Mouse (Mus musculus) intestine, embryonic 15.5 days (tissue): ENCODE data around the gene Plekhm2. TPM values are rescaled to one million over a fixed set of nuclear protein-coding genes. Genes with fewer than 3 reads are reported as not detected.
A peak's percentile ranks its signal among the peaks of the same experiment; 100 is the strongest.

ENCODE experiments used
- ATAC-seq: fragments of 200-750 bp; cut with Nextera tagmentation; 2 replicates; pipeline ENCODE4 v1.8.0; 2017; ENCODE audit warnings: moderate TSS enrichment, moderate library complexity
- H3K27ac ChIP-seq: fragments of 300-500 bp; sonication (generic); 2 replicates; pipeline ENCODE4 v1.5.1; 2015; ENCODE audit warnings: mild to moderate bottlenecking, inconsistent platforms
- H3K27me3 ChIP-seq: fragments of 300-500 bp; sonication (generic); replicated peaks from 2 replicates; pipeline ENCODE4 v1.6.1; 2015; ENCODE audit warnings: inconsistent platforms
- H3K36me3 ChIP-seq: fragments of 300-500 bp; sonication (generic); 2 replicates; pipeline ENCODE4 v1.6.1; 2015; ENCODE audit warnings: inconsistent platforms
- H3K4me1 ChIP-seq: fragments of 300-500 bp; sonication (generic); replicated peaks from 2 replicates; pipeline ENCODE4 v1.6.1; 2015; ENCODE audit warnings: inconsistent platforms
- H3K4me2 ChIP-seq: fragments of 300-500 bp; sonication (generic); replicated peaks from 2 replicates; pipeline ENCODE4 v1.6.1; 2015; ENCODE audit warnings: mild to moderate bottlenecking, inconsistent platforms
- H3K4me3 ChIP-seq: fragments of 300-500 bp; sonication (generic); replicated peaks from 2 replicates; pipeline ENCODE4 v1.5.1; 2015; ENCODE audit warnings: inconsistent platforms
- H3K9ac ChIP-seq: fragments of 300-500 bp; sonication (generic); 2 replicates; pipeline ENCODE4 v1.6.1; 2015; ENCODE audit warnings: inconsistent platforms
- H3K9me3 ChIP-seq: fragments of 300-500 bp; sonication (generic); 2 replicates; pipeline ENCODE4 v1.6.1; 2016; ENCODE audit warnings: inconsistent platforms
- WGBS: fragments of 180-500 bp; shearing (Covaris S2); methylation state at CpG from one replicate; pipeline ENCODE4 v1.1.7; 2015; 5-methylcytosine and 5-hydroxymethylcytosine counted together
- polyA plus RNA-seq: library from polyadenylated mRNA; unstranded; fragments of >200 nt; fragmentation: Nextera tagmentation; extraction: Ambion mirVana; gene quantifications from 2 replicates; pipeline ENCODE4 v1.2.1, GENCODE M21; 2015

Plekhm2 gene
- polyA plus RNA-seq, 1 experiment from 2014 or later: 3.9 TPM

- Histone ChIP-seq H3K27ac (peak overlapping the region; percentile 91), H3K4me3 (peak overlapping the region; percentile 74), H3K27me3 (no peaks in the 10 kb centered on the region), H3K9me3 (no peaks in the 10 kb centered on the region), H3K4me1 (peaks cover 44% of the 10 kb centered on the region), H3K4me2 (peak overlapping the region; percentile 90), H3K9ac (peak overlapping the region; percentile 84), H3K36me3 (peaks cover 7% of the 10 kb centered on the region)
- WGBS: under 1% methylated on average over 43 of the region's 57 CpGs
- ATAC-seq: peak; percentile 29
These were observed 65.2 kb downstream of the Plekhm2 start for GRCm38 (mm10) chr4:141599251-141600141.

GRCm38 (mm10) chr4:141598894-141599250 lies 65.8 kb downstream of the Plekhm2 start:
- Histone ChIP-seq H3K9ac (peak overlapping the region; percentile 84), H3K36me3 (peaks cover 12% of the 10 kb centered on the region), H3K4me1 (peaks cover 38% of the 10 kb centered on the region), H3K4me2 (peak overlapping the region; percentile 90), H3K27ac (peak overlapping the region; percentile 91), H3K9me3 (no peaks in the 10 kb centered on the region), H3K4me3 (peak overlapping the region; percentile 74), H3K27me3 (no peaks in the 10 kb centered on the region)
- under 1% methylated on average over 9 of the region's 9 CpGs for WGBS
- ATAC-seq: no peak

- WGBS: 3% methylated on average over 19 of the region's 19 CpGs
- Histone ChIP-seq H3K27me3 (no peaks in the 10 kb centered on the region), H3K9me3 (no peaks in the 10 kb centered on the region), H3K9ac (peak overlapping the region; percentile 84), H3K4me3 (peak overlapping the region; percentile 74), H3K27ac (peak overlapping the region; percentile 91), H3K36me3 (peaks cover 12% of the 10 kb centered on the region), H3K4me2 (peak overlapping the region; percentile 90), H3K4me1 (peaks cover 36% of the 10 kb centered on the region)
- peak; percentile 57 for ATAC-seq
These were observed 66.4 kb downstream of the Plekhm2 start for GRCm38 (mm10) chr4:141598199-141598893.

- Histone ChIP-seq H3K4me3 (no peak overlapping the region), H3K4me1 (peaks cover 36% of the 10 kb centered on the region), H3K9ac (no peak overlapping the region), H3K9me3 (no peaks in the 10 kb centered on the region), H3K27ac (no peak overlapping the region), H3K4me2 (no peak overlapping the region), H3K36me3 (peaks cover 16% of the 10 kb centered on the region), H3K27me3 (no peaks in the 10 kb centered on the region)
- 80% methylated on average over 8 of the region's 8 CpGs for WGBS
- ATAC-seq: no peak
These were observed 67.9 kb downstream of the Plekhm2 start for GRCm38 (mm10) chr4:141596700-141597328.

- WGBS: 57% methylated on average over 9 of the region's 9 CpGs
- Histone ChIP-seq H3K36me3 (peaks cover 16% of the 10 kb centered on the region), H3K9me3 (no peaks in the 10 kb centered on the region), H3K4me1 (peaks cover 32% of the 10 kb centered on the region), H3K27ac (peak overlapping the region; percentile 54; the same call in 1 of the 2 replicates), H3K4me2 (no peak overlapping the region; the same call in 1 of the 2 replicates), H3K9ac (no peak overlapping the region), H3K27me3 (no peaks in the 10 kb centered on the region), H3K4me3 (no peak overlapping the region)
- peak; percentile 59 for ATAC-seq
These were observed 69.0 kb downstream of the Plekhm2 start for GRCm38 (mm10) chr4:141595605-141596268.

GRCm38 (mm10) chr4:141595138-141595537 lies 69.6 kb downstream of the Plekhm2 start:
- H3K4me1 ChIP-seq: peaks cover 26% of the 10 kb centered on the region
- H3K9ac ChIP-seq: no peak overlapping the region
- 95% methylated on average over 11 of the region's 11 CpGs for WGBS
- H3K9me3 ChIP-seq: no peaks in the 10 kb centered on the region
- no peak overlapping the region for H3K4me2 ChIP-seq
- no peak overlapping the region for H3K4me3 ChIP-seq
- H3K36me3 ChIP-seq: peaks cover 16% of the 10 kb centered on the region
- no peaks in the 10 kb centered on the region for H3K27me3 ChIP-seq
- peak overlapping the region; percentile 54; the same call in 1 of the 2 replicates for H3K27ac ChIP-seq
- ATAC-seq: no peak

- WGBS: 25% methylated on average over 3 of the region's 3 CpGs
- Histone ChIP-seq H3K27ac (no peak overlapping the region), H3K36me3 (peaks cover 29% of the 10 kb centered on the region)
These were observed 73.2 kb downstream of the Plekhm2 start for GRCm38 (mm10) chr4:141591547-141591946.

GRCm38 (mm10) chr4:141583919-141584318 lies 80.8 kb downstream of the Plekhm2 start:
- 91% methylated on average over 8 of the region's 8 CpGs for WGBS
- H3K9me3 ChIP-seq: no peaks in the 10 kb centered on the region

More at GRCm38 (mm10) chr4:141591547-141591946, 73.2 kb downstream of the Plekhm2 start:
- Histone ChIP-seq H3K27me3 (no peaks in the 10 kb centered on the region), H3K4me1 (no peaks in the 10 kb centered on the region; the same call in 1 of the 2 replicates), H3K9me3 (no peaks in the 10 kb centered on the region), H3K4me3 (no peak overlapping the region), H3K9ac (no peak overlapping the region), H3K4me2 (no peak overlapping the region)
- peak; percentile 34; the same call in 1 of the 2 replicates for ATAC-seq

GRCm38 (mm10) chr4:141581051-141581450 lies 83.6 kb downstream of the Plekhm2 start:
- ATAC-seq: no peak
- 93% methylated on average over 13 of the region's 13 CpGs for WGBS
- peaks cover 39% of the 10 kb centered on the region for H3K36me3 ChIP-seq

More at GRCm38 (mm10) chr4:141583919-141584318, 80.8 kb downstream of the Plekhm2 start:
- H3K27me3 ChIP-seq: no peaks in the 10 kb centered on the region
- peaks cover 35% of the 10 kb centered on the region for H3K36me3 ChIP-seq
- no peak overlapping the region for H3K4me3 ChIP-seq
- H3K4me2 ChIP-seq: no peak overlapping the region
- H3K27ac ChIP-seq: no peak overlapping the region
- ATAC-seq: no peak
- no peaks in the 10 kb centered on the region for H3K4me1 ChIP-seq
- no peak overlapping the region for H3K9ac ChIP-seq

GRCm38 (mm10) chr4:141578833-141579232 lies 85.9 kb downstream of the Plekhm2 start:
- H3K9ac ChIP-seq: no peak overlapping the region
- WGBS: 32% methylated on average over 3 of the region's 3 CpGs
- no peak overlapping the region for H3K4me2 ChIP-seq
- H3K9me3 ChIP-seq: no peaks in the 10 kb centered on the region
- peak; percentile 91 for ATAC-seq
- peak overlapping the region; percentile 67 for H3K27ac ChIP-seq
- H3K27me3 ChIP-seq: no peaks in the 10 kb centered on the region
- peaks cover 11% of the 10 kb centered on the region; the same call in 1 of the 2 replicates for H3K4me1 ChIP-seq
- H3K36me3 ChIP-seq: peaks cover 34% of the 10 kb centered on the region
- no peak overlapping the region for H3K4me3 ChIP-seq

More at GRCm38 (mm10) chr4:141581051-141581450, 83.6 kb downstream of the Plekhm2 start:
- Histone ChIP-seq H3K9ac (no peak overlapping the region), H3K9me3 (no peaks in the 10 kb centered on the region), H3K4me1 (peaks cover 4% of the 10 kb centered on the region; the same call in 1 of the 2 replicates), H3K27ac (no peak overlapping the region), H3K4me2 (no peak overlapping the region), H3K27me3 (no peaks in the 10 kb centered on the region), H3K4me3 (no peak overlapping the region)

- no peaks in the 10 kb centered on the region for H3K9me3 ChIP-seq
- H3K4me3 ChIP-seq: no peak overlapping the region
- H3K27me3 ChIP-seq: no peaks in the 10 kb centered on the region
- WGBS: 95% methylated on average over 7 of the region's 7 CpGs
- peaks cover 22% of the 10 kb centered on the region for H3K36me3 ChIP-seq
- no peak overlapping the region for H3K27ac ChIP-seq
- ATAC-seq: no peak
- H3K4me1 ChIP-seq: peaks cover 17% of the 10 kb centered on the region
- no peak overlapping the region for H3K9ac ChIP-seq
- no peak overlapping the region for H3K4me2 ChIP-seq
These were observed 87.8 kb downstream of the Plekhm2 start for GRCm38 (mm10) chr4:141576877-141577276.
